Mouse (Mus musculus): ENCODE measurements at regions not wholly inside any gene's neighbourhood (a gene's known extent, or its start where the extent isn't known, plus 50 kb on each side); places are given as distances from the start of the nearest gene placed in this dataset.

- TF ChIP-seq CTCF (IDR thresholded peaks at IDR 0.05; ENCODE audit: low read depth) (peak; percentile 72), EP300 (IDR thresholded peaks at IDR 0.05; ENCODE audit: low read depth) (no peak)
- Histone ChIP-seq H3K9ac (replicated peaks) (no peak overlapping the region), H3K27me3 (ENCODE audit: control insufficient read depth, insufficient read depth, low read length) (no peaks in the 10 kb centered on the region), H3K4me2 (ENCODE audit: low read depth) (no peak overlapping the region), H3K4me3 (ENCODE audit: insufficient read depth in 1 of 2, low read depth in 2 of 2, low read length in 2 of 2) (no peak overlapping the region), H3K9me3 (ENCODE audit: control insufficient read depth, low read length) (no peaks in the 10 kb centered on the region), H3K36me3 (replicated peaks; ENCODE audit: control insufficient read depth, insufficient read depth, low read depth) (no peaks in the 10 kb centered on the region), H3K4me1 (replicated peaks; ENCODE audit: control insufficient read depth in 2 of 2, insufficient read depth in 2 of 2, low read length in 1 of 2) (no peaks in the 10 kb centered on the region), H3K27ac (no peak overlapping the region)
- WGBS (ENCODE audit: insufficient replicate concordance): 19% methylated on average over 3 of the region's 3 CpGs
- ATAC-seq (ENCODE audit: insufficient read depth): no peak
- no peak for DNase-seq (ENCODE audit: low read depth in 3 of 3, low spot score in 3 of 3)
Measured at GRCm38 (mm10) chr7:111163861-111164260, 81.0 kb upstream of the Eif4g2 start.

GRCm38 (mm10) chr7:111163321-111163720 lies 80.5 kb upstream of the Eif4g2 start:
- H3K9me3 ChIP-seq (ENCODE audit: control insufficient read depth, low read length): no peaks in the 10 kb centered on the region
- no peaks in the 10 kb centered on the region for H3K4me1 ChIP-seq (replicated peaks; ENCODE audit: control insufficient read depth in 2 of 2, insufficient read depth in 2 of 2, low read length in 1 of 2)
- H3K36me3 ChIP-seq (replicated peaks; ENCODE audit: control insufficient read depth, insufficient read depth, low read depth): no peaks in the 10 kb centered on the region
- ATAC-seq (ENCODE audit: insufficient read depth) (no peak), DNase-seq (ENCODE audit: low read depth in 3 of 3, low spot score in 3 of 3) (no peak)
- H3K27me3 ChIP-seq (ENCODE audit: control insufficient read depth, insufficient read depth, low read length): no peaks in the 10 kb centered on the region
- no peak overlapping the region for H3K9ac ChIP-seq (replicated peaks)
- no peak overlapping the region for H3K27ac ChIP-seq
- H3K4me3 ChIP-seq (ENCODE audit: insufficient read depth in 1 of 2, low read depth in 2 of 2, low read length in 2 of 2): no peak overlapping the region
- WGBS (ENCODE audit: insufficient replicate concordance): 71% methylated on average over 8 of the region's 8 CpGs
- no peak for TF ChIP-seq EP300 (IDR thresholded peaks at IDR 0.05; ENCODE audit: low read depth)
- TF ChIP-seq CTCF (IDR thresholded peaks at IDR 0.05; ENCODE audit: low read depth): no peak
- H3K4me2 ChIP-seq (ENCODE audit: low read depth): no peak overlapping the region

GRCm38 (mm10) chr7:111158791-111159286 lies 76.0 kb upstream of the Eif4g2 start:
- H3K4me3 ChIP-seq (ENCODE audit: insufficient read depth in 1 of 2, low read depth in 2 of 2, low read length in 2 of 2): no peak overlapping the region
- no peak overlapping the region for H3K27ac ChIP-seq
- no peak overlapping the region for H3K9ac ChIP-seq (replicated peaks)
- no peaks in the 10 kb centered on the region for H3K27me3 ChIP-seq (ENCODE audit: control insufficient read depth, insufficient read depth, low read length)
- ATAC-seq (ENCODE audit: insufficient read depth): no peak
- no peak overlapping the region for H3K4me2 ChIP-seq (ENCODE audit: low read depth)
- 55% methylated on average over 6 of the region's 6 CpGs for WGBS (ENCODE audit: insufficient replicate concordance)
- no peaks in the 10 kb centered on the region for H3K36me3 ChIP-seq (replicated peaks; ENCODE audit: control insufficient read depth, insufficient read depth, low read depth)
- DNase-seq (ENCODE audit: low read depth in 3 of 3, low spot score in 3 of 3): no peak
- TF ChIP-seq EP300 (IDR thresholded peaks at IDR 0.05; ENCODE audit: low read depth) (no peak), CTCF (IDR thresholded peaks at IDR 0.05; ENCODE audit: low read depth) (no peak)
- H3K4me1 ChIP-seq (replicated peaks; ENCODE audit: control insufficient read depth in 2 of 2, insufficient read depth in 2 of 2, low read length in 1 of 2): peaks cover 2 to 7% of the 10 kb centered on the region in 2 experiments; a peak in 1 of 4 replicates
- H3K9me3 ChIP-seq (ENCODE audit: control insufficient read depth, low read length): no peaks in the 10 kb centered on the region

- ATAC-seq (ENCODE audit: insufficient read depth) (no peak), DNase-seq (ENCODE audit: low read depth in 3 of 3, low spot score in 3 of 3) (no peak)
- TF ChIP-seq CTCF (IDR thresholded peaks at IDR 0.05; ENCODE audit: low read depth) (no peak), EP300 (IDR thresholded peaks at IDR 0.05; ENCODE audit: low read depth) (no peak)
- 64% methylated on average over 9 of the region's 9 CpGs for WGBS (ENCODE audit: insufficient replicate concordance)
- Histone ChIP-seq H3K36me3 (replicated peaks; ENCODE audit: control insufficient read depth, insufficient read depth, low read depth) (no peaks in the 10 kb centered on the region), H3K27me3 (ENCODE audit: control insufficient read depth, insufficient read depth, low read length) (no peaks in the 10 kb centered on the region), H3K9ac (replicated peaks) (no peak overlapping the region), H3K4me1 (replicated peaks; ENCODE audit: control insufficient read depth in 2 of 2, insufficient read depth in 2 of 2, low read length in 1 of 2) (peaks cover 2 to 7% of the 10 kb centered on the region in 2 experiments; a peak in 1 of 4 replicates), H3K4me2 (ENCODE audit: low read depth) (no peak overlapping the region), H3K9me3 (ENCODE audit: control insufficient read depth, low read length) (no peaks in the 10 kb centered on the region), H3K27ac (no peak overlapping the region), H3K4me3 (ENCODE audit: insufficient read depth in 1 of 2, low read depth in 2 of 2, low read length in 2 of 2) (no peak overlapping the region)
Measured at GRCm38 (mm10) chr7:111157754-111158325, 75.0 kb upstream of the Eif4g2 start.

- H3K9ac ChIP-seq (replicated peaks): no peak overlapping the region
- no peak overlapping the region for H3K27ac ChIP-seq
- H3K27me3 ChIP-seq (ENCODE audit: control insufficient read depth, insufficient read depth, low read length): no peaks in the 10 kb centered on the region
- WGBS (ENCODE audit: insufficient replicate concordance): 61% methylated on average over 6 of the region's 6 CpGs
- no peak for TF ChIP-seq CTCF (IDR thresholded peaks at IDR 0.05; ENCODE audit: low read depth)
- TF ChIP-seq EP300 (IDR thresholded peaks at IDR 0.05; ENCODE audit: low read depth): no peak
- no peak overlapping the region for H3K4me3 ChIP-seq (ENCODE audit: insufficient read depth in 1 of 2, low read depth in 2 of 2, low read length in 2 of 2)
- ATAC-seq (ENCODE audit: insufficient read depth) (no peak), DNase-seq (ENCODE audit: low read depth in 3 of 3, low spot score in 3 of 3) (no peak)
- peaks cover 2 to 7% of the 10 kb centered on the region in 2 experiments; a peak in 1 of 4 replicates for H3K4me1 ChIP-seq (replicated peaks; ENCODE audit: control insufficient read depth in 2 of 2, insufficient read depth in 2 of 2, low read length in 1 of 2)
- no peaks in the 10 kb centered on the region for H3K9me3 ChIP-seq (ENCODE audit: control insufficient read depth, low read length)
- H3K4me2 ChIP-seq (ENCODE audit: low read depth): no peak overlapping the region
- H3K36me3 ChIP-seq (replicated peaks; ENCODE audit: control insufficient read depth, insufficient read depth, low read depth): no peaks in the 10 kb centered on the region
Measured at GRCm38 (mm10) chr7:111157287-111157686, 74.5 kb upstream of the Eif4g2 start.

Data from liver, embryonic 14.5 days (tissue).